ENCODE assay signal across 13 mouse cellular contexts in the genomic region with DNA sequence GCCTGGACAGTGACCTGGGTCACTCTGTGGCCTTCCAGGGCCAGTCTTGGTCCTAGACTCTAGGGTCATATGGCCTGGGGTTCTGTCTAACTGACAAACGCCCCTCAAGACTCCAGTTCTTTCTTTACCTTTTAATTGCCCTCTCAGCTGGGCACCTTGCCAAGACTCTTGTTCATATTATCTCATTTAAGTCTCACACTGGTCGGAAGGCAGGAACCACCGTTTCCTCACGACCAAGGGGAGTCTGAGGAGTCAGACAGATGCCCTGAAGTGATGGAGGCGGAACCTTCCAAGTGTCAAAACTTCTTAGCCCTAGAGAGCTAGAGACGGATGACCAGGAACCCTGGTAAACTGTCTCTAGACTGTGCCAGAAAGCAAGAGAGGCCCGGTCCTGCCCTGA.
DNase-seq lines count a peak whose midpoint lies in the region; ATAC-seq and TF ChIP-seq lines count a peak whose summit lies in the region.
"Had no signal": no experiment of that assay in that cellular context is flagged by ENCODE, and none has a peak within 500 bp of the region (broad histone marks: within the 10 kb centered on the region; RNA-seq: fewer than 3 reads in every experiment).

No protein-coding gene starts in this region.

- no peak overlapping the region for H3K4me3 ChIP-seq in forebrain, embryonic 10.5 days
- H3K4me3 ChIP-seq in forebrain, embryonic 11.5 days (ENCODE audit: low read depth, low read length), result no peak overlapping the region
- no peak overlapping the region for H3K4me3 ChIP-seq in layer of hippocampus, adult 2 months
- no peak overlapping the region for H3K4me3 ChIP-seq in brown adipose tissue, adult 24 weeks (ENCODE audit: insufficient read depth, low read depth, low read length)
- H3K4me3 ChIP-seq: lung, embryonic 15.5 days; midbrain, embryonic 12.5 days had no signal

- no peaks in the 10 kb centered on the region for H3K36me3 ChIP-seq in forebrain, embryonic 10.5 days (replicated peaks)
- no peaks in the 10 kb centered on the region for H3K36me3 ChIP-seq in forebrain, embryonic 11.5 days (ENCODE audit: control insufficient read depth, insufficient read depth, low read length)
- H3K36me3 ChIP-seq: lung, embryonic 15.5 days; midbrain, embryonic 12.5 days had no signal

- TF ChIP-seq CTCF in layer of hippocampus, adult 2 months (conservative IDR thresholded peaks at IDR 0.05), result no peak

- peaks cover 43% of the 10 kb centered on the region for H3K27me3 ChIP-seq in forebrain, embryonic 10.5 days (ENCODE audit: poor library complexity, severe bottlenecking)
- no peaks in the 10 kb centered on the region for H3K27me3 ChIP-seq in forebrain, embryonic 11.5 days (ENCODE audit: control insufficient read depth, insufficient read depth, low read length)
- H3K27me3 ChIP-seq: lung, embryonic 15.5 days had no signal

- no peak overlapping the region for H3K4me2 ChIP-seq in forebrain, embryonic 11.5 days (ENCODE audit: low read depth, low read length, severe bottlenecking)
- H3K4me2 ChIP-seq: lung, embryonic 15.5 days; midbrain, embryonic 12.5 days had no signal

- no peak overlapping the region for H3K9ac ChIP-seq in forebrain, embryonic 11.5 days (ENCODE audit: low read length)
- H3K9ac ChIP-seq: lung, embryonic 15.5 days had no signal

- peaks cover 30% of the 10 kb centered on the region for H3K4me1 ChIP-seq in forebrain, embryonic 10.5 days
- H3K4me1 ChIP-seq in forebrain, embryonic 11.5 days (replicated peaks; ENCODE audit: control insufficient read depth, insufficient read depth, low read length), result no peaks in the 10 kb centered on the region
- peaks cover 12% of the 10 kb centered on the region for H3K4me1 ChIP-seq in brown adipose tissue, adult 24 weeks (ENCODE audit: control insufficient read depth, insufficient read depth, insufficient read length, low read length)

- no peak for DNase-seq in forebrain, embryonic 10.5 days (ENCODE audit: extremely low spot score, low spot score)
- DNase-seq in forebrain, embryonic 11.5 days (ENCODE audit: low spot score), result no peak
- DNase-seq in layer of hippocampus, adult 2 months (ENCODE audit: low spot score in 2 of 2), result no peak
- DNase-seq in layer of hippocampus, postnatal 14 days (ENCODE audit: low spot score in 2 of 2), result no peak
- no peak for DNase-seq in embryo, embryonic 11 days
- DNase-seq in frontal cortex, postnatal 36 days (ENCODE audit: low spot score in 2 of 2), result no peak
- DNase-seq: layer of hippocampus, adult 9-11 months; thymus, postnatal 36 days had no signal

- peak overlapping the region; percentile 41; the same call in 1 of the 2 replicates for H3K27ac ChIP-seq in forebrain, embryonic 10.5 days
- no peak overlapping the region for H3K27ac ChIP-seq in forebrain, embryonic 11.5 days (ENCODE audit: low read depth, low read length)
- peak overlapping the region; percentile 39; the same call in 1 of the 2 replicates for H3K27ac ChIP-seq in layer of hippocampus, adult 2 months
- H3K27ac ChIP-seq in brown adipose tissue, adult 24 weeks (replicated peaks; ENCODE audit: low read depth, low read length), result peak overlapping the region; percentile 25; the same call in 1 of the 2 replicates
- H3K27ac ChIP-seq: hindbrain, postnatal 0 days; lung, embryonic 15.5 days; midbrain, embryonic 12.5 days had no signal

- ATAC-seq in forebrain, embryonic 11.5 days (replicated peaks; ENCODE audit: low FRiP score), result no peak
- ATAC-seq in megakaryocyte progenitor cell, adult 5-6 weeks (replicated peaks; ENCODE audit: poor library complexity), result 0 out of 2 replicates have a peak, but pooled peaks have one; percentile 26

- WGBS in forebrain, embryonic 10.5 days, result 69% methylated on average over 7 of the region's 7 CpGs
- 52% methylated on average over 7 of the region's 7 CpGs for WGBS in forebrain, embryonic 11.5 days

- H3K9me3 ChIP-seq in forebrain, embryonic 10.5 days, result no peaks in the 10 kb centered on the region
- H3K9me3 ChIP-seq in forebrain, embryonic 11.5 days (ENCODE audit: control insufficient read depth, low read length), result no peaks in the 10 kb centered on the region
- H3K9me3 ChIP-seq: lung, embryonic 15.5 days; midbrain, embryonic 12.5 days had no signal
